Mouse (Mus musculus) cerebellum, postnatal 10 days (tissue): ENCODE results near the gene 1700012B07Rik.

ENCODE experiments used
- DNase-seq, 2 experiments: peaks; one replicate each; pipeline ENCODE4 v3.0.0; 2021; ENCODE audit warnings: mixed read lengths in 2 of 2

1700012B07Rik gene

DNA sequence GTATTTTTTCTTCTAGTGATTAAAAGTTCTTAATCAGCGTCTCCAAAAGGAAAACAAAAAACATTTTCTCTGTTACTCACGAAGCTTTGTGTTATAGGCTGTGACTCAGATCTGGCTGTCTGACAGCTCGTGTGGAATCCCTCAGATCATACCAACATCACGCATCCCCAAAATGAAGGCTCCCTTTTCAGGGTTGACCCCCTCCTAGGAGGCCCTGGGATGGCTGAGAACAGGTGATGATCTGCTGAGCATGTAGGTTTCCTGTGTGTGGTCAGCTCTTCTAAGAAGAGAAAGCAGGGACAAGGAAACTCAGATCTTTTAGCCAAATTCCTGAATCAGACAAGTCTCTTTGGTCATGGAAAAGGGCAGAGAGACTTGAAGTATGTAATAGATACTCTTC, 82.6 kb downstream of the 1700012B07Rik start:
- no peak for DNase-seq

DNA sequence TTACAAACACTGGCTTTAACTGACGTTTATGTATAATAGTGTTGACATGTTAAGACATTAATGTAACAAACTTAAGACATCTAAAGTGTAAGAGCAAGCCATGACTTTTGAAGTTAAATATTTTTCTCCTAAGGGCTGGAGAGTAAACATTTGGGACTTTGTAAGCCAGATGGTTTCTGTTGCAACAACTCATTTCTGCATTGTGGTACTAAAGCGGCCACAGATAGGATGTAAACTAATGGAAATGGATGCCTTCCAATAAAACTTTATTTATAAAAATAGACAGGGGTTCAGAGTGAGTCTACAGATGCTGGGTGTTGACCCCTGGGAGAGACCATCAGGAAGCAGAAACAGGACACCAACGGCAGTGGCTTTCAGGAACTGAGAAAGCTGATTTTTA, 89.9 kb downstream of the 1700012B07Rik start:
- DNase-seq, result no peak
